Mouse (Mus musculus): ENCODE data around the gene Ankrd63. TPM values are rescaled to one million over a fixed set of nuclear protein-coding genes. Genes with fewer than 3 reads are reported as not detected.
A peak's percentile ranks its signal among the peaks of the same experiment; 100 is the strongest.

The Ankrd63 gene
- total and polyA plus RNA-seq, 3 experiments = 0.08 to 0.53 TPM; not detected in 1

GRCm38 (mm10) chr2:118700179-118701062 lies 3.3 kb downstream of the Ankrd63 start:
- Histone ChIP-seq H3K4me1 (ENCODE audit: control insufficient read depth in 1 of 2, insufficient read depth in 2 of 2, low read length in 2 of 2) (peaks cover 0 to 14% of the 10 kb centered on the region in 2 experiments; a peak in 2 of 4 replicates), H3K27me3 (ENCODE audit: control insufficient read depth in 1 of 2, insufficient read depth in 2 of 2, low read length in 2 of 2) (peaks cover 0 to 7% of the 10 kb centered on the region in 2 experiments; a peak in 1 of 4 replicates), H3K9me3 (replicated peaks; ENCODE audit: insufficient read depth, low read length) (no peaks in the 10 kb centered on the region), H3K27ac (ENCODE audit: control insufficient read depth, low read depth, low read length) (peak overlapping the region; percentile 46), H3K79me2 (ENCODE audit: control insufficient read depth, insufficient read depth, low read length, poor library complexity) (no peaks in the 10 kb centered on the region; the same call in 1 of the 2 replicates), H3K9ac (ENCODE audit: control insufficient read depth, low read depth, low read length, poor library complexity, severe bottlenecking) (peak overlapping the region; percentile 65), H3K36me3 (ENCODE audit: control insufficient read depth in 1 of 2, insufficient read depth in 2 of 2, low read length in 2 of 2) (peaks cover 0 to 2% of the 10 kb centered on the region in 2 experiments; a peak in 1 of 4 replicates), H3K4me3 (ENCODE audit: control insufficient read depth in 1 of 2, insufficient read depth in 1 of 2, low read depth in 2 of 2, low read length in 2 of 2) (peak overlapping the region; percentile 52 to 57)
- TF ChIP-seq CTCF (IDR thresholded peaks at IDR 0.05 in 2 of 3, conservative IDR thresholded peaks at IDR 0.05 in 1 of 3; ENCODE audit: control insufficient read depth in 1 of 3, insufficient read depth in 1 of 3, low read depth in 2 of 3, low read length in 3 of 3, poor library complexity in 1 of 3, severe bottlenecking in 1 of 3) (peak; percentile 79 to 97 (median 94)), ZC3H11A (IDR thresholded peaks at IDR 0.05; ENCODE audit: low read depth, low read length) (peak; percentile 83), MYB (IDR thresholded peaks at IDR 0.05; ENCODE audit: low read depth, low read length) (0 out of 2 replicates have a peak, but pooled peaks have one; percentile 38), RAD21 (IDR thresholded peaks at IDR 0.05; ENCODE audit: low read depth, low read length) (peak; percentile 80), USF1 (IDR thresholded peaks at IDR 0.05; ENCODE audit: low read depth, low read length) (no peak; the same call in 1 of the 2 replicates), ZMIZ1 (IDR thresholded peaks at IDR 0.05; ENCODE audit: low read depth, low read length) (no peak), TAL1 (IDR thresholded peaks at IDR 0.05; ENCODE audit: low read length) (no peak), MAX (IDR thresholded peaks at IDR 0.05; ENCODE audit: low read length) (peak; percentile 58), EP300 (IDR thresholded peaks at IDR 0.05; ENCODE audit: low read depth in 1 of 2, low read length in 2 of 2) (peak in 1 of 2 experiments; percentile 31; a peak in 1 of 4 replicates), ELF1 (IDR thresholded peaks at IDR 0.05; ENCODE audit: low read depth, low read length) (peak; percentile 37; the same call in 1 of the 2 replicates), HCFC1 (IDR thresholded peaks at IDR 0.05; ENCODE audit: low read depth, low read length) (peak; percentile 58; the same call in 1 of the 2 replicates), JUND (IDR thresholded peaks at IDR 0.05; ENCODE audit: low read depth, low read length) (no peak), SMC3 (IDR thresholded peaks at IDR 0.05; ENCODE audit: low read depth, low read length) (peak; percentile 96), NELFE (IDR thresholded peaks at IDR 0.05; ENCODE audit: low read depth, low read length) (peak; percentile 45), MAZ (IDR thresholded peaks at IDR 0.05; ENCODE audit: low read depth, low read length) (peak; percentile 70; the same call in 1 of the 2 replicates), MYC (IDR thresholded peaks at IDR 0.05; ENCODE audit: low read depth, low read length) (peak; percentile 44; the same call in 1 of the 2 replicates), MXI1 (IDR thresholded peaks at IDR 0.05; ENCODE audit: low read depth, low read length) (peak; percentile 51), CHD1 (IDR thresholded peaks at IDR 0.05; ENCODE audit: low read depth, low read length) (no peak), BHLHE40 (IDR thresholded peaks at IDR 0.05; ENCODE audit: borderline replicate concordance, low read depth, low read length) (peak; percentile 31; the same call in 1 of the 2 replicates), POLR2AphosphoS2 (IDR thresholded peaks at IDR 0.05; ENCODE audit: low read length) (no peak), GATA1 (IDR thresholded peaks at IDR 0.05; ENCODE audit: low read depth, low read length) (0 out of 2 replicates have a peak, but pooled peaks have one; percentile 9), SIN3A (IDR thresholded peaks at IDR 0.05; ENCODE audit: low read length) (peak; percentile 81; the same call in 1 of the 2 replicates), TBP (IDR thresholded peaks at IDR 0.05; ENCODE audit: low read depth, low read length) (no peak), ZKSCAN1 (IDR thresholded peaks at IDR 0.05; ENCODE audit: low read depth, low read length) (no peak)
- peak; percentile 88 for DNase-seq (ENCODE audit: low read depth, low spot score)
